Mouse (Mus musculus) heart, adult 2 months (tissue): ENCODE results near the gene Relt. TPM values are rescaled to one million over a fixed set of nuclear protein-coding genes. Genes with fewer than 3 reads are reported as not detected.
"Not testable (repeated sequence)": the region's sequence is repeated elsewhere in the genome, so short reads cannot be mapped to it uniquely, and the experiment has no call there.

Experiments
- DNase-seq, 2 experiments: peaks; one replicate each; pipeline ENCODE4 v3.0.0; 2021
- H3K27ac ChIP-seq: fragments of 200-600 bp; 2 replicates; pipeline ENCODE4 v1.8.1; 2022
- H3K27me3 ChIP-seq: fragments of 200-500 bp; 2 replicates; pipeline ENCODE4 v1.6.1; 2012; ENCODE audit warnings: mild to moderate bottlenecking, low read length, inconsistent platforms, mixed read lengths; ENCODE audit not compliant: control insufficient read depth, insufficient read depth
- H3K36me3 ChIP-seq: fragments of 200-500 bp; 2 replicates; pipeline ENCODE4 v1.6.1; 2012; ENCODE audit warnings: low read length, inconsistent platforms; ENCODE audit not compliant: control insufficient read depth, insufficient read depth
- H3K4me1 ChIP-seq: fragments of 200-500 bp; 2 replicates; pipeline ENCODE4 v1.6.1; 2011; ENCODE audit warnings: low read length; ENCODE audit not compliant: control insufficient read depth, insufficient read depth
- H3K4me3 ChIP-seq: fragments of 200-600 bp; 2 replicates; pipeline ENCODE4 v1.8.1; 2022
- H3K79me2 ChIP-seq: fragments of 200-500 bp; replicated peaks from 2 replicates; pipeline ENCODE4 v1.6.1; 2012; ENCODE audit warnings: mild to moderate bottlenecking, inconsistent platforms, low read length, moderate library complexity, mixed read lengths; ENCODE audit not compliant: control insufficient read depth, insufficient read depth
- H3K9ac ChIP-seq: fragments of 200-500 bp; 2 replicates; pipeline ENCODE4 v1.6.1; 2012; ENCODE audit warnings: low read depth, mild to moderate bottlenecking, control low read depth, inconsistent platforms, low read length, mixed read lengths
- CTCF ChIP-seq: fragments of 200-600 bp; IDR thresholded peaks from 2 replicates; pipeline ENCODE4 v1.8.1; 2022; ENCODE audit warnings: antibody characterized with exemption, mild to moderate bottlenecking, moderate library complexity
- EP300 ChIP-seq: fragments of 200-500 bp; IDR thresholded peaks from 2 replicates; pipeline ENCODE4 v1.6.1; 2011; ENCODE audit warnings: low read depth, low read length, control low read depth; ENCODE audit not compliant: insufficient read depth
- POLR2A ChIP-seq: fragments of 200-500 bp; IDR thresholded peaks from 2 replicates; pipeline ENCODE4 v1.6.1; 2011; ENCODE audit warnings: mild to moderate bottlenecking, low read depth, low read length, control low read depth; ENCODE audit not compliant: insufficient read depth
- WGBS: fragments of 180-500 bp; shearing (Covaris S2); methylation state at CpG from one replicate; pipeline ENCODE4 v1.1.7; 2018; 5-methylcytosine and 5-hydroxymethylcytosine counted together
- intact Hi-C: fragments of 180-260 bp; cut with DNase I; formaldehyde crosslinking; loops from one replicate; pipeline ENCODE4 v1.15.1; 2025
- polyA plus RNA-seq: library from polyadenylated mRNA; depleted of rRNA; stranded (reverse); fragments of >200 nt; gene quantifications from 2 replicates; pipeline ENCODE4 v1.2.3, GENCODE M21; 2012
- total RNA-seq, 2 experiments: library from RNA; stranded (reverse); gene quantifications; 2 replicates each; pipeline ENCODE4 v1.2.3; 2021

The Relt gene
- total and polyA plus RNA-seq, 3 experiments: 4.6 to 6.4 (median 5.5) TPM

GRCm38 (mm10) chr7:100854137-100854814 is 9.0 kb downstream of the Relt start:
- Histone ChIP-seq H3K27me3 (no peaks in the 10 kb centered on the region), H3K4me3 (no peak overlapping the region), H3K36me3 (no peaks in the 10 kb centered on the region), H3K79me2 (no peaks in the 10 kb centered on the region), H3K27ac (no peak overlapping the region), H3K4me1 (peaks cover 11% of the 10 kb centered on the region), H3K9ac (no peak overlapping the region)
- intact Hi-C loops: no loop called here
- 61% methylated on average over 6 of the region's 6 CpGs for WGBS
- TF ChIP-seq CTCF: no peak
- no peak for DNase-seq

- H3K79me2 ChIP-seq: no peaks in the 10 kb centered on the region
- H3K27me3 ChIP-seq: no peaks in the 10 kb centered on the region
- H3K4me3 ChIP-seq: no peak overlapping the region
- H3K9ac ChIP-seq: no peak overlapping the region
- intact Hi-C loops: no loop called here
- 74% methylated on average over 3 of the region's 3 CpGs for whole genome bisulfite sequencing
- no peak for DNase-seq
- no peaks in the 10 kb centered on the region for H3K36me3 ChIP-seq
- H3K4me1 ChIP-seq: peaks cover 11% of the 10 kb centered on the region
- H3K27ac ChIP-seq: no peak overlapping the region
- no peak for TF ChIP-seq CTCF
- TF ChIP-seq POLR2A: no peak
- TF ChIP-seq EP300: no peak
Observed at GRCm38 (mm10) chr7:100853396-100853795, 9.8 kb downstream of the Relt start.

GRCm38 (mm10) chr7:100851481-100852356 is 11.5 kb downstream of the Relt start:
- no peaks in the 10 kb centered on the region for H3K27me3 ChIP-seq
- H3K79me2 ChIP-seq: no peaks in the 10 kb centered on the region
- 40% methylated on average over 9 of the region's 9 CpGs for WGBS
- no peak overlapping the region for H3K9ac ChIP-seq
- H3K27ac ChIP-seq: no peak overlapping the region
- no peaks in the 10 kb centered on the region for H3K36me3 ChIP-seq
- H3K4me1 ChIP-seq: peaks cover 11% of the 10 kb centered on the region
- TF ChIP-seq POLR2A (no peak), CTCF (no peak), EP300 (no peak)
- DNase-seq: no peak
- intact Hi-C loops: no loop called here
- no peak overlapping the region for H3K4me3 ChIP-seq

GRCm38 (mm10) chr7:100849508-100849907 is 13.7 kb downstream of the Relt start:
- H3K27ac ChIP-seq: no peak overlapping the region
- intact Hi-C loops: loop anchor here (1.0 kb wide), 1 partner anchor 17 kb away; no protein-coding TSS in a partner anchor
- H3K36me3 ChIP-seq: no peaks in the 10 kb centered on the region
- no peak overlapping the region for H3K9ac ChIP-seq
- no peaks in the 10 kb centered on the region for H3K27me3 ChIP-seq
- peaks cover 17% of the 10 kb centered on the region for H3K4me1 ChIP-seq
- WGBS: 98% methylated on average over 2 of the region's 2 CpGs
- no peaks in the 10 kb centered on the region for H3K79me2 ChIP-seq
- DNase-seq: no peak
- H3K4me3 ChIP-seq: no peak overlapping the region
- no peak for TF ChIP-seq EP300
- no peak for TF ChIP-seq POLR2A

GRCm38 (mm10) chr7:100848744-100849143 is 14.5 kb downstream of the Relt start:
- Histone ChIP-seq H3K27me3 (no peaks in the 10 kb centered on the region), H3K27ac (no peak overlapping the region), H3K36me3 (no peaks in the 10 kb centered on the region), H3K9ac (no peak overlapping the region), H3K4me1 (peaks cover 15% of the 10 kb centered on the region), H3K4me3 (no peak overlapping the region), H3K79me2 (no peaks in the 10 kb centered on the region)
- intact Hi-C loops: loop anchor here (1.0 kb wide), 2 partner anchors 18 to 38 kb away; no protein-coding TSS in a partner anchor
- WGBS: 42% methylated on average over 6 of the region's 6 CpGs
- DNase-seq: peak; percentile 67 to 82
- TF ChIP-seq CTCF (peak; percentile 93), POLR2A (no peak), EP300 (0 out of 2 replicates have a peak, but pooled peaks have one; percentile 32)

GRCm38 (mm10) chr7:100847131-100847530 is 16.1 kb downstream of the Relt start:
- H3K4me1 ChIP-seq: peaks cover 8% of the 10 kb centered on the region
- DNase-seq: no peak
- H3K79me2 ChIP-seq: no peaks in the 10 kb centered on the region
- TF ChIP-seq EP300 (no peak), CTCF (no peak), POLR2A (no peak)
- intact Hi-C loops: no loop called here
- no peaks in the 10 kb centered on the region for H3K27me3 ChIP-seq
- no peaks in the 10 kb centered on the region for H3K36me3 ChIP-seq
- H3K27ac ChIP-seq: no peak overlapping the region
- no peak overlapping the region for H3K9ac ChIP-seq
- no peak overlapping the region for H3K4me3 ChIP-seq
- WGBS: 96% methylated on average over 6 of the region's 6 CpGs

- WGBS: 63% methylated on average over 7 of the region's 7 CpGs
- DNase-seq: peak in 1 of 2 experiments; percentile 15
- intact Hi-C loops: not testable (repeated sequence)
Observed at GRCm38 (mm10) chr7:100846033-100846432, 17.2 kb downstream of the Relt start.

More at GRCm38 (mm10) chr7:100846033-100846432, 17.2 kb downstream of the Relt start:
- H3K9ac ChIP-seq, H3K36me3 ChIP-seq, H3K27me3 ChIP-seq, H3K79me2 ChIP-seq, H3K4me1 ChIP-seq, H3K27ac ChIP-seq, H3K4me3 ChIP-seq: not testable (repeated sequence)
